Mouse (Mus musculus): ENCODE results near the gene Stx1b. TPM values are rescaled to one million over a fixed set of nuclear protein-coding genes. Genes with fewer than 3 reads are reported as not detected.

The Stx1b gene
- total and polyA plus RNA-seq, 3 experiments = 0.15 to 0.56 TPM; not detected in 1

GRCm38 (mm10) chr7:127841340-127842000 lies 17.1 kb upstream of the Stx1b start (continued):
- TF ChIP-seq ELF1 (IDR thresholded peaks at IDR 0.05; ENCODE audit: low read depth, low read length) (peak; percentile 78), ZC3H11A (IDR thresholded peaks at IDR 0.05; ENCODE audit: low read depth, low read length) (no peak), ZNF384 (IDR thresholded peaks at IDR 0.05; ENCODE audit: low read depth, low read length) (no peak), USF1 (IDR thresholded peaks at IDR 0.05; ENCODE audit: low read depth, low read length) (peak; percentile 98)

- H3K36me3 ChIP-seq (ENCODE audit: control insufficient read depth in 1 of 2, insufficient read depth in 2 of 2, low read length in 2 of 2) = peaks cover 0 to 7% of the 10 kb centered on the region in 2 experiments; a peak in 1 of 4 replicates
- peak overlapping the region; percentile 35 to 57 for H3K4me3 ChIP-seq (ENCODE audit: control insufficient read depth in 1 of 2, insufficient read depth in 1 of 2, low read depth in 2 of 2, low read length in 2 of 2)
- peak overlapping the region; percentile 98 for H3K27ac ChIP-seq (ENCODE audit: control insufficient read depth, low read depth, low read length)
- H3K9me3 ChIP-seq (replicated peaks; ENCODE audit: insufficient read depth, low read length) = no peaks in the 10 kb centered on the region
- no peak for TF ChIP-seq ETS1 (IDR thresholded peaks at IDR 0.05; ENCODE audit: low read depth, low read length)
- no peak; a peak in 1 of 4 replicates for TF ChIP-seq POLR2A (IDR thresholded peaks at IDR 0.05; ENCODE audit: control insufficient read depth in 1 of 2, insufficient read depth in 1 of 2, low read depth in 1 of 2, low read length in 2 of 2, poor library complexity in 1 of 2)
- TF ChIP-seq TAL1 (IDR thresholded peaks at IDR 0.05; ENCODE audit: low read length) = no peak
- TF ChIP-seq ZC3H11A (IDR thresholded peaks at IDR 0.05; ENCODE audit: low read depth, low read length) = no peak
- no peak for TF ChIP-seq BHLHE40 (IDR thresholded peaks at IDR 0.05; ENCODE audit: borderline replicate concordance, low read depth, low read length)
- TF ChIP-seq CHD2 (IDR thresholded peaks at IDR 0.05; ENCODE audit: low read length) = no peak
- no peak for TF ChIP-seq ZMIZ1 (IDR thresholded peaks at IDR 0.05; ENCODE audit: low read depth, low read length)
- TF ChIP-seq POLR2AphosphoS2 (IDR thresholded peaks at IDR 0.05; ENCODE audit: low read length) = no peak
- TF ChIP-seq MEF2A (IDR thresholded peaks at IDR 0.05; ENCODE audit: extremely low read depth, insufficient replicate concordance, low read depth, low read length, poor library complexity, severe bottlenecking) = no peak
- no peak for TF ChIP-seq ELF1 (IDR thresholded peaks at IDR 0.05; ENCODE audit: low read depth, low read length)
- no peak for TF ChIP-seq POLR2AphosphoS5 (IDR thresholded peaks at IDR 0.05; ENCODE audit: borderline replicate concordance, low read depth, low read length)
- TF ChIP-seq SMC3 (IDR thresholded peaks at IDR 0.05; ENCODE audit: low read depth, low read length) = no peak
- no peak for TF ChIP-seq SIN3A (IDR thresholded peaks at IDR 0.05; ENCODE audit: low read length)
- TF ChIP-seq CTCF (IDR thresholded peaks at IDR 0.05 in 2 of 3, conservative IDR thresholded peaks at IDR 0.05 in 1 of 3; ENCODE audit: control insufficient read depth in 1 of 3, insufficient read depth in 1 of 3, low read depth in 2 of 3, low read length in 3 of 3, poor library complexity in 1 of 3, severe bottlenecking in 1 of 3) = no peak
- TF ChIP-seq RAD21 (IDR thresholded peaks at IDR 0.05; ENCODE audit: low read depth, low read length) = no peak
- TF ChIP-seq ZKSCAN1 (IDR thresholded peaks at IDR 0.05; ENCODE audit: low read depth, low read length) = no peak
- TF ChIP-seq HCFC1 (IDR thresholded peaks at IDR 0.05; ENCODE audit: low read depth, low read length) = no peak
- TF ChIP-seq NELFE (IDR thresholded peaks at IDR 0.05; ENCODE audit: low read depth, low read length) = no peak
- no peak for TF ChIP-seq GATA1 (IDR thresholded peaks at IDR 0.05; ENCODE audit: low read depth, low read length)
- no peak for TF ChIP-seq MYC (IDR thresholded peaks at IDR 0.05; ENCODE audit: low read depth, low read length)
- peak overlapping the region; percentile 99 for H3K9ac ChIP-seq (ENCODE audit: control insufficient read depth, low read depth, low read length, poor library complexity, severe bottlenecking)
- peak; percentile 79 for DNase-seq (ENCODE audit: low read depth, low spot score)
- H3K27me3 ChIP-seq (ENCODE audit: control insufficient read depth in 1 of 2, insufficient read depth in 2 of 2, low read length in 2 of 2) = no peaks in the 10 kb centered on the region
- H3K79me2 ChIP-seq (ENCODE audit: control insufficient read depth, insufficient read depth, low read length, poor library complexity) = peaks cover 7% of the 10 kb centered on the region; the same call in 1 of the 2 replicates
- H3K4me1 ChIP-seq (ENCODE audit: control insufficient read depth in 1 of 2, insufficient read depth in 2 of 2, low read length in 2 of 2) = 0 out of 4 replicates have a peak, but pooled peaks cover 0 to 10% of the 10 kb centered on the region in 2 experiments
Measured at GRCm38 (mm10) chr7:127840886-127841285, 16.5 kb upstream of the Stx1b start.

All from MEL (cell line).